Mouse (Mus musculus) C2C12 (cell line): Measurements from ENCODE around the gene Runx3. TPM values are rescaled to one million over a fixed set of nuclear protein-coding genes. Genes with fewer than 3 reads are reported as not detected.
A peak's percentile ranks its signal among the peaks of the same experiment; 100 is the strongest.

ENCODE experiments used
- H3K27me3 ChIP-seq: one replicate; pipeline ENCODE4 v1.6.1; 2011; ENCODE audit not compliant: control insufficient read depth, insufficient read depth, insufficient read length
- H3K36me3 ChIP-seq: one replicate; pipeline ENCODE4 v1.6.1; 2011; ENCODE audit not compliant: control insufficient read depth, insufficient read depth
- H3K4me3 ChIP-seq: one replicate; pipeline ENCODE4 v1.5.1; 2011; ENCODE audit warnings: mild to moderate bottlenecking, control low read depth; ENCODE audit not compliant: poor library complexity, insufficient read depth, severe bottlenecking
- H3K79me2 ChIP-seq: one replicate; pipeline ENCODE4 v1.6.1; 2011; ENCODE audit not compliant: control insufficient read depth, insufficient read depth
- H3K79me3 ChIP-seq: one replicate; pipeline ENCODE4 v1.6.1; 2011; ENCODE audit warnings: low read depth, control low read depth
- H3ac ChIP-seq: one replicate; pipeline ENCODE3; 2011; ENCODE audit warnings: low read depth; ENCODE audit not compliant: control insufficient read depth, insufficient read length
- CEBPB ChIP-seq: IDR thresholded peaks from one replicate; pipeline ENCODE4 v1.6.1; 2011; ENCODE audit warnings: low read depth, mild to moderate bottlenecking, control low read depth, moderate library complexity
- CTCF ChIP-seq: IDR thresholded peaks from one replicate; pipeline ENCODE4 v1.5.1; 2011; ENCODE audit not compliant: control insufficient read depth, insufficient read depth, insufficient read length
- FOSL1 ChIP-seq: IDR thresholded peaks from one replicate; pipeline ENCODE4 v1.8.0; 2011; ENCODE audit warnings: mild to moderate bottlenecking, low read length; ENCODE audit not compliant: poor library complexity, insufficient read depth, severe bottlenecking
- MAX ChIP-seq: IDR thresholded peaks from one replicate; pipeline ENCODE4 v1.6.1; 2011; ENCODE audit warnings: mild to moderate bottlenecking, control low read depth
- MYOD1 ChIP-seq: IDR thresholded peaks from one replicate; pipeline ENCODE4 v1.6.1; 2011; ENCODE audit warnings: low read depth; ENCODE audit not compliant: control insufficient read depth, insufficient read length
- MYOG ChIP-seq: IDR thresholded peaks from one replicate; pipeline ENCODE4 v1.6.1; 2011; ENCODE audit not compliant: control insufficient read depth, insufficient read length; ENCODE audit errors: extremely low read depth
- USF1 ChIP-seq: IDR thresholded peaks from one replicate; pipeline ENCODE4 v1.6.1; 2011; ENCODE audit warnings: low read depth, mild to moderate bottlenecking, control low read depth, moderate library complexity
- polyA plus RNA-seq: library from polyadenylated mRNA; unstranded; fragments of >200 nt; fragmentation: generic; extraction: Trizol; gene quantifications from one replicate; pipeline ENCODE4 v1.2.1, GENCODE M21; 2012; ENCODE audit warnings: missing spikeins

The Runx3 gene
- polyA plus RNA-seq, 1 experiment = 19.5 TPM

- no peaks in the 10 kb centered on the region for H3K27me3 ChIP-seq
- no peak overlapping the region for H3K4me3 ChIP-seq
- no peak overlapping the region for H3ac ChIP-seq
- peaks cover 1% of the 10 kb centered on the region for H3K79me3 ChIP-seq
- TF ChIP-seq MYOD1 (no peak), USF1 (no peak), CEBPB (no peak), MAX (no peak), FOSL1 (no peak), CTCF (no peak), MYOG (no peak)
- peaks cover 61% of the 10 kb centered on the region for H3K36me3 ChIP-seq
- H3K79me2 ChIP-seq = peaks cover 15% of the 10 kb centered on the region
These were observed 47.5 kb downstream of the Runx3 start for GRCm38 (mm10) chr4:135167816-135168527.

- H3K36me3 ChIP-seq = peaks cover 61% of the 10 kb centered on the region
- peaks cover 1% of the 10 kb centered on the region for H3K79me3 ChIP-seq
- no peak overlapping the region for H3K4me3 ChIP-seq
- peaks cover 15% of the 10 kb centered on the region for H3K79me2 ChIP-seq
- H3K27me3 ChIP-seq = no peaks in the 10 kb centered on the region
- no peak overlapping the region for H3ac ChIP-seq
- no peak for TF ChIP-seq CEBPB
- no peak for TF ChIP-seq CTCF
- no peak for TF ChIP-seq USF1
- no peak for TF ChIP-seq MAX
- no peak for TF ChIP-seq MYOD1
- TF ChIP-seq FOSL1 = no peak
- no peak for TF ChIP-seq MYOG
These were observed 48.6 kb downstream of the Runx3 start for GRCm38 (mm10) chr4:135169096-135169495.

GRCm38 (mm10) chr4:135169501-135169900 is 49.0 kb downstream of the Runx3 start:
- Histone ChIP-seq H3K27me3 (no peaks in the 10 kb centered on the region), H3K4me3 (no peak overlapping the region), H3ac (no peak overlapping the region), H3K79me3 (peaks cover 1% of the 10 kb centered on the region), H3K79me2 (peaks cover 15% of the 10 kb centered on the region), H3K36me3 (peaks cover 60% of the 10 kb centered on the region)
- TF ChIP-seq MYOD1 = peak; percentile 88
- TF ChIP-seq USF1 = no peak
- no peak for TF ChIP-seq MAX

- Histone ChIP-seq H3K79me3 (peaks cover 1% of the 10 kb centered on the region), H3ac (no peak overlapping the region), H3K79me2 (peaks cover 15% of the 10 kb centered on the region), H3K27me3 (no peaks in the 10 kb centered on the region), H3K36me3 (peaks cover 45% of the 10 kb centered on the region), H3K4me3 (no peak overlapping the region)
- TF ChIP-seq MYOD1 (peak; percentile 91), CTCF (no peak)
These were observed 50.9 kb downstream of the Runx3 start for GRCm38 (mm10) chr4:135171304-135171875.

- H3K27me3 ChIP-seq = no peaks in the 10 kb centered on the region
- H3K4me3 ChIP-seq = no peak overlapping the region
- H3K36me3 ChIP-seq = peaks cover 40% of the 10 kb centered on the region
- no peaks in the 10 kb centered on the region for H3K79me3 ChIP-seq
- peaks cover 3% of the 10 kb centered on the region for H3K79me2 ChIP-seq
- TF ChIP-seq MYOG = no peak
- no peak for TF ChIP-seq CTCF
- TF ChIP-seq USF1 = no peak
- TF ChIP-seq CEBPB = no peak
- no peak for TF ChIP-seq MYOD1
- no peak for TF ChIP-seq FOSL1
- TF ChIP-seq MAX = no peak
- H3ac ChIP-seq = no peak overlapping the region
These were observed 55.1 kb downstream of the Runx3 start for GRCm38 (mm10) chr4:135175406-135176120.

- Histone ChIP-seq H3ac (no peak overlapping the region), H3K27me3 (no peaks in the 10 kb centered on the region), H3K79me2 (no peaks in the 10 kb centered on the region), H3K79me3 (no peaks in the 10 kb centered on the region), H3K4me3 (no peak overlapping the region), H3K36me3 (peaks cover 24% of the 10 kb centered on the region)
- TF ChIP-seq USF1 (no peak), FOSL1 (no peak), CEBPB (no peak), MYOD1 (no peak), MYOG (no peak), MAX (no peak), CTCF (no peak)
These were observed 57.1 kb downstream of the Runx3 start for GRCm38 (mm10) chr4:135177568-135177967.
